Comparison of ENCODE assay signal across 8 mouse cellular contexts in the genomic region with DNA sequence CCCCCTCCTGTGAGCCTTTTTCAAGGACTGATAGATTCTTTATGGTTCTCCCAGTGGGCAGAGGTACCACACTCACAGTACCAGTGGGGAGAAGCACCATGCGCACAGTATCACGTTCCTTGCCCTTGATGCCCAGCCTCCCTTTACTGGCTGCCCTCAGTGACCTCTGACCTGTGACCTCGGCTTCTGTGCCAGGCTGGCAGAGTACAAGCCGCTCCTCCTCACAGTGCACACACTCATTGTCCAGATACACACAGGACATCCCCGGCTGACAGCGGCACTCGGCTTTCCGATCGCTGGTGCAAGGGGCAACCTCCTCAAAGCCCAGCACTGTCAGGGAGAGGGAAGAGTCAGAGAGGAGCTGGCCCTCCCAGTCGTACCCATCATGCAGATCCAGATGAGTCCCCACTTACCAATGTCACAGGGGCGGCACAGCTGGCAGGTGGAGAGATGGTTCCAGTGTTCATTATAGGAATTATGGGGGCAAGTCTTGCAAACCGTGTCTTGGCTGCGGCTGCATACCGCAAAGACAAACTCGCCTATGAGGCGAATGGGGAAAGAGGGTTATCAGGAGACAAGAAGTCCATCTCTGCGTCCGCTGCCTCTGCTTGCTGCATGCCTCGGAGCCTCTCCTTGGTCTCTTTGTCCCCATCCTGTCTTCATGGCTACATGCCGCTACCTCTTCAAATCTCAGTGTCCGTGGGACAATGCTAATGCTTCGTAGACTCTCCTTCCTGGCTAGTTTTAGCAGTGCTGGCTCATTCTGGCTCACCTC. TPM values are rescaled to one million over a fixed set of nuclear protein-coding genes. Genes with fewer than 3 reads are reported as not detected.
DNase-seq lines count a peak whose midpoint lies in the region; ATAC-seq lines count a peak whose summit lies in the region.

No protein-coding gene starts in this region.

- no peaks in the 10 kb centered on the region for H3K27me3 ChIP-seq in forebrain, embryonic 11.5 days (ENCODE audit: control insufficient read depth, insufficient read depth, low read length)
- H3K27me3 ChIP-seq in midbrain, embryonic 13.5 days, result no peaks in the 10 kb centered on the region

- DNase-seq in lung, adult 18-20 months, result peak; percentile 31 to 45
- no peak for DNase-seq in lung, postnatal 25 days (ENCODE audit: low spot score)
- no peak for DNase-seq in forebrain, embryonic 11.5 days (ENCODE audit: low spot score)
- DNase-seq in kidney, postnatal 10 days, result peak; percentile 59
- DNase-seq in urinary bladder, postnatal 36 days (ENCODE audit: low spot score in 2 of 2), result no peak
- no peak for DNase-seq in left cerebral cortex, postnatal 4 days

- no peaks in the 10 kb centered on the region for H3K36me3 ChIP-seq in forebrain, embryonic 11.5 days (ENCODE audit: control insufficient read depth, insufficient read depth, low read length)
- no peaks in the 10 kb centered on the region for H3K36me3 ChIP-seq in midbrain, embryonic 13.5 days

- H3K4me1 ChIP-seq in forebrain, embryonic 11.5 days (replicated peaks; ENCODE audit: control insufficient read depth, insufficient read depth, low read length), result peaks cover 5% of the 10 kb centered on the region; the same call in 1 of the 2 replicates
- H3K4me1 ChIP-seq in midbrain, embryonic 13.5 days (replicated peaks), result peaks cover 27% of the 10 kb centered on the region

- peak overlapping the region; percentile 70; the same call in 1 of the 2 replicates for H3K9ac ChIP-seq in forebrain, embryonic 11.5 days (ENCODE audit: low read length)
- peak overlapping the region; percentile 62; the same call in 1 of the 2 replicates for H3K9ac ChIP-seq in midbrain, embryonic 13.5 days (replicated peaks)

- H3K4me3 ChIP-seq in forebrain, embryonic 11.5 days (ENCODE audit: low read depth, low read length), result peak overlapping the region; percentile 30
- peak overlapping the region; percentile 35 for H3K4me3 ChIP-seq in midbrain, embryonic 13.5 days (replicated peaks)

- no peak for ATAC-seq in forebrain, embryonic 11.5 days (replicated peaks; ENCODE audit: low FRiP score)
- no peak for ATAC-seq in midbrain, embryonic 13.5 days
- no peak for ATAC-seq in megakaryocyte-erythroid progenitor cell, adult 5-6 weeks (replicated peaks; ENCODE audit: low FRiP score, low TSS enrichment, poor library complexity, severe bottlenecking)

- WGBS in forebrain, embryonic 11.5 days, result 71% methylated on average over 22 of the region's 22 CpGs
- 69% methylated on average over 22 of the region's 22 CpGs for WGBS in midbrain, embryonic 13.5 days

- no peaks in the 10 kb centered on the region for H3K9me3 ChIP-seq in forebrain, embryonic 11.5 days (ENCODE audit: control insufficient read depth, low read length)
- H3K9me3 ChIP-seq in midbrain, embryonic 13.5 days, result no peaks in the 10 kb centered on the region

- peak overlapping the region; percentile 57; the same call in 1 of the 2 replicates for H3K4me2 ChIP-seq in forebrain, embryonic 11.5 days (ENCODE audit: low read depth, low read length, severe bottlenecking)
- peak overlapping the region; percentile 64 for H3K4me2 ChIP-seq in midbrain, embryonic 13.5 days (replicated peaks)

- H3K27ac ChIP-seq in forebrain, embryonic 11.5 days (ENCODE audit: low read depth, low read length), result no peak overlapping the region
- no peak overlapping the region for H3K27ac ChIP-seq in midbrain, embryonic 13.5 days

- intact Hi-C loops in left cerebral cortex, postnatal 4 days (cut with DNase I), result no loop called here

RNA-seq across cellular contexts. Expression of a gene that starts 0.9 kb away (rescaled TPM):
- 15.6 and 16.6 TPM in 2 replicates for polyA plus RNA-seq in forebrain, embryonic 11.5 days (2014; fragmentation: Nextera tagmentation; extraction: Ambion mirVana)
- polyA plus RNA-seq in midbrain, embryonic 13.5 days (2015; fragmentation: Nextera tagmentation; extraction: Ambion mirVana), result 11.3 and 13.3 TPM in 2 replicates
- total RNA-seq in left cerebral cortex, postnatal 4 days (2021), result 10 to 100 TPM in 1 of 2 experiments, 1 to 10 TPM in 1; 9.6 to 10.7 TPM
- total RNA-seq in megakaryocyte-erythroid progenitor cell, adult 5-6 weeks (2014; fragmentation: Nextera tagmentation), result 5.2 and 8.8 TPM in 2 replicates
- total RNA-seq in megakaryocyte-erythroid progenitor cell, adult 5-6 weeks (2017), result 6.0 and 7.8 TPM in 2 replicates

RNA-seq across cellular contexts. Expression of a gene that starts 7.7 kb away (rescaled TPM):
- polyA plus RNA-seq in forebrain, embryonic 11.5 days (2014; fragmentation: Nextera tagmentation; extraction: Ambion mirVana), result 0.21 and 0.28 TPM in 2 replicates
- polyA plus RNA-seq in midbrain, embryonic 13.5 days (2015; fragmentation: Nextera tagmentation; extraction: Ambion mirVana), result 0.39 and 0.46 TPM in 2 replicates
- total RNA-seq in left cerebral cortex, postnatal 4 days (2021), result 1 to 10 TPM; 1.5 to 2.1 TPM
- total RNA-seq in megakaryocyte-erythroid progenitor cell, adult 5-6 weeks (2014; fragmentation: Nextera tagmentation), result 1.4 TPM in 1 of 2 replicates, not detected in the other
- not detected in 2 replicates for total RNA-seq in megakaryocyte-erythroid progenitor cell, adult 5-6 weeks (2017)

RNA-seq across cellular contexts. Expression of a gene that starts 26.9 kb away (rescaled TPM):
- not detected in 2 replicates for polyA plus RNA-seq in forebrain, embryonic 11.5 days (2014; fragmentation: Nextera tagmentation; extraction: Ambion mirVana)
- 0.11 TPM in 1 of 2 replicates, not detected in the other for polyA plus RNA-seq in midbrain, embryonic 13.5 days (2015; fragmentation: Nextera tagmentation; extraction: Ambion mirVana)
- total RNA-seq in left cerebral cortex, postnatal 4 days (2021), result not detected
- not detected in 2 replicates for total RNA-seq in megakaryocyte-erythroid progenitor cell, adult 5-6 weeks (2014; fragmentation: Nextera tagmentation)
- total RNA-seq in megakaryocyte-erythroid progenitor cell, adult 5-6 weeks (2017), result not detected in 2 replicates

RNA-seq across cellular contexts. Expression of a gene that starts 36.4 kb away (rescaled TPM):
- 24.0 and 25.9 TPM in 2 replicates for polyA plus RNA-seq in forebrain, embryonic 11.5 days (2014; fragmentation: Nextera tagmentation; extraction: Ambion mirVana)
- polyA plus RNA-seq in midbrain, embryonic 13.5 days (2015; fragmentation: Nextera tagmentation; extraction: Ambion mirVana), result 10.2 and 12.1 TPM in 2 replicates
- total RNA-seq in left cerebral cortex, postnatal 4 days (2021), result 10 to 100 TPM; 11.2 to 12.0 TPM
- 8.6 and 9.5 TPM in 2 replicates for total RNA-seq in megakaryocyte-erythroid progenitor cell, adult 5-6 weeks (2014; fragmentation: Nextera tagmentation)
- total RNA-seq in megakaryocyte-erythroid progenitor cell, adult 5-6 weeks (2017), result 4.7 and 6.3 TPM in 2 replicates

Comparison
In these comparisons a context has a peak if more than half of its experiments do, and no peak if none do; other contexts are left out.
1. DNase-seq: peak in lung, adult 18-20 months (2 of 2) and kidney, postnatal 10 days (single experiment); none in lung, postnatal 25 days (single experiment), forebrain, embryonic 11.5 days (single experiment), urinary bladder, postnatal 36 days (0 of 2) and left cerebral cortex, postnatal 4 days (single experiment).